Mouse (Mus musculus) embryonic facial prominence, embryonic 14.5 days (tissue): ENCODE data around the gene Lax1. TPM values are rescaled to one million over a fixed set of nuclear protein-coding genes. Genes with fewer than 3 reads are reported as not detected.

ENCODE experiments used
- ATAC-seq: fragments of 200-750 bp; cut with Nextera tagmentation; 2 replicates; pipeline ENCODE4 v1.8.0; 2017; ENCODE audit warnings: low read depth, moderate number of reproducible peaks, moderate TSS enrichment
- DNase-seq: peaks from one replicate; pipeline ENCODE4 v3.0.0-alpha.2; 2015; ENCODE audit warnings: low spot score
- H3K27ac ChIP-seq: fragments of 300-500 bp; sonication (generic); replicated peaks from 2 replicates; pipeline ENCODE4 v1.5.1; 2014; ENCODE audit warnings: low read depth, mild to moderate bottlenecking, low read length, moderate library complexity
- H3K27me3 ChIP-seq: fragments of 300-500 bp; sonication (generic); replicated peaks from 2 replicates; pipeline ENCODE4 v1.6.1; 2014; ENCODE audit warnings: low read length; ENCODE audit not compliant: control insufficient read depth, insufficient read depth
- H3K36me3 ChIP-seq: fragments of 300-500 bp; sonication (generic); 2 replicates; pipeline ENCODE4 v1.6.1; 2014; ENCODE audit warnings: low read length, mixed read lengths; ENCODE audit not compliant: control insufficient read depth, insufficient read depth
- H3K4me1 ChIP-seq: fragments of 300-500 bp; sonication (generic); 2 replicates; pipeline ENCODE4 v1.6.1; 2014; ENCODE audit warnings: antibody characterized with exemption, low read length; ENCODE audit not compliant: control insufficient read depth, insufficient read depth
- H3K4me2 ChIP-seq: fragments of 300-500 bp; sonication (generic); 2 replicates; pipeline ENCODE4 v1.6.1; 2014; ENCODE audit warnings: low read depth, mild to moderate bottlenecking, low read length, moderate library complexity, mixed read lengths
- H3K4me3 ChIP-seq: fragments of 300-500 bp; sonication (generic); 2 replicates; pipeline ENCODE4 v1.5.1; 2014; ENCODE audit warnings: low read depth, mild to moderate bottlenecking, low read length
- H3K9ac ChIP-seq: fragments of 300-500 bp; sonication (generic); 2 replicates; pipeline ENCODE4 v1.6.1; 2014; ENCODE audit warnings: low read depth, mild to moderate bottlenecking, low read length, moderate library complexity, mixed read lengths
- H3K9me3 ChIP-seq: fragments of 300-500 bp; sonication (generic); 2 replicates; pipeline ENCODE4 v1.6.1; 2016; ENCODE audit warnings: low read length; ENCODE audit not compliant: control insufficient read depth
- WGBS: fragments of 180-500 bp; shearing (Covaris S2); extraction: QIAGEN DNeasy Blood & Tissue Kit; methylation state at CpG from one replicate; pipeline ENCODE4 v1.1.7; 2014; 5-methylcytosine and 5-hydroxymethylcytosine counted together
- polyA plus RNA-seq: library from polyadenylated mRNA; unstranded; fragments of >200 nt; fragmentation: Nextera tagmentation; extraction: Ambion mirVana; gene quantifications from 2 replicates; pipeline ENCODE4 v1.2.1, GENCODE M21; 2014

The Lax1 gene
- polyA plus RNA-seq, 1 experiment from 2014 or later = 0.11 TPM

DNA sequence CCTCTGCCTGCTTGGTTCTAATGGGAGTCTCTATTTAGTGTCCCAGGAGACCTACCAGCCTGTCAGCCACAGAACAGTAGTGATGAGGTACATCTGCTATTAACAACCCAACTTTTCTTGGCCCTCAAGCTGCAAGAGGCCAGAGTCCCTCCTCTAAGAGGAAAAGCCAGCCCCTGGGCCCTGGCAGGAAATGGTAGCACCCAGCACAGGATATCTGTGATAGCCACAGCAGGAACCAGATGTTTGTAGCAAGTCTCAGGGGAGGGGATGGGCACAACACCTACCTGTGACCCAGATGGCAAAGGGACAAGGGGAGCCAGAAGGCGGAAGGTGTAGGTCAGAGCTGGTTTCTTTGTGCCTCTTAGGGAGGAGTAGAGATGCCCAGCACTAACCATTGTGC is 5.0 kb upstream of the Lax1 start:
- Histone ChIP-seq H3K27me3 (no peaks in the 10 kb centered on the region), H3K4me1 (peaks cover 22% of the 10 kb centered on the region), H3K9ac (no peak overlapping the region), H3K9me3 (no peaks in the 10 kb centered on the region), H3K4me2 (no peak overlapping the region), H3K27ac (peak overlapping the region; percentile 80), H3K36me3 (no peaks in the 10 kb centered on the region), H3K4me3 (no peak overlapping the region)
- no peak for ATAC-seq
- DNase-seq = no peak
- 92% methylated on average over 1 of the region's 1 CpGs for WGBS

DNA sequence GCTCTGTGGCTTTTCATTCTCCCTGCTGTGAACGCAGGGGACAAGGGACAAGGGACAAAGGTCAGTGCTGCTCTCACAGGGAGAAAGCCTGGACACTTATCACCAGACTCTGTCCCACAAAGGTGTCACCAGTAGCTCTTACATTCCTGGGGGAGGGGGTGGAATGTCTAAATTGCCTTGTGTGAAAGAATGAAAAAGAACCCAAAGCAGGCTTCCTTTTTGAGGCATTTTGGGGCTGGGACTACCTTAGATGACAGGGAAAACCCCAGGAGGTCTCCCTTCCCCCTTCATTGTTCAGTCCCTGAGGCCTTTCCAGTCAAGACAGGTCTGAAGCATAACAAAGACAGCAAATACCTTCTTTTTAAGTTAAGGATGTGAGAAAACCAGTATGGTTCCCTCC is 4.4 kb upstream of the Lax1 start:
- Histone ChIP-seq H3K4me3 (no peak overlapping the region), H3K9ac (no peak overlapping the region), H3K4me2 (no peak overlapping the region), H3K27ac (peak overlapping the region; percentile 80), H3K27me3 (no peaks in the 10 kb centered on the region), H3K36me3 (no peaks in the 10 kb centered on the region), H3K4me1 (peaks cover 22% of the 10 kb centered on the region), H3K9me3 (no peaks in the 10 kb centered on the region)
- peak; percentile 56 for ATAC-seq
- WGBS = 7% methylated on average over 1 of the region's 1 CpGs
- DNase-seq = peak; percentile 76

DNA sequence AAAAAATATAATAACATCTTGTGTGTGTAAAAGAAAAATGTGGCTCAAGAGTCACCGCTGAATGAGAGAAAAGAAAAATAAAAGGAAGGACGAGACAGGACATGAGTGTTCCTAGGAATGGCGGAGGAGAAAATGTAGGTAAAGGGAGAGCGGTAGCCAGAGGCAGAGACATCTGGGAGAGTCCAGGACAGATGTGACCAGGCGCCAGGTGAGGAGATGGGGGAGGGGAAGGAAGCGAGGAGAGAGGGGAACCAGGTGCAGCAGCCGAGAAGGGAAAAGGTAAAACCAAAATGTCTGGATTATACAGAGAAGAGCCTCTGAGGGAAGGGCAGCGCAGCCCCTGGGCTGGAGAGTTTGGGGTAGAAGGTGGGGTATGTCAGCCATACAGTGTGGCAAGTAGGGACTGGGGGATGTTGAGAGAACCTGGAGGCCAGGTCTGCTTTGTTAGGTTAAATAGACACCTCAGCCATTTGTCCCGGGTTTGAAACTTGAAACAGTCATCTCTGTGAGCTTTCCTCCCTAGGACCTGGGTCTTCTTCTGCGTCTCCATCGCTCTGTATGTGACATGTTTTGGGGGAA is 3.7 kb upstream of the Lax1 start:
- DNase-seq (no peak), ATAC-seq (no peak)
- Histone ChIP-seq H3K4me3 (no peak overlapping the region), H3K27ac (peak overlapping the region; percentile 6), H3K36me3 (no peaks in the 10 kb centered on the region), H3K4me2 (no peak overlapping the region), H3K9me3 (no peaks in the 10 kb centered on the region), H3K4me1 (peaks cover 22% of the 10 kb centered on the region), H3K9ac (no peak overlapping the region), H3K27me3 (no peaks in the 10 kb centered on the region)
- WGBS = 58% methylated on average over 10 of the region's 11 CpGs

DNA sequence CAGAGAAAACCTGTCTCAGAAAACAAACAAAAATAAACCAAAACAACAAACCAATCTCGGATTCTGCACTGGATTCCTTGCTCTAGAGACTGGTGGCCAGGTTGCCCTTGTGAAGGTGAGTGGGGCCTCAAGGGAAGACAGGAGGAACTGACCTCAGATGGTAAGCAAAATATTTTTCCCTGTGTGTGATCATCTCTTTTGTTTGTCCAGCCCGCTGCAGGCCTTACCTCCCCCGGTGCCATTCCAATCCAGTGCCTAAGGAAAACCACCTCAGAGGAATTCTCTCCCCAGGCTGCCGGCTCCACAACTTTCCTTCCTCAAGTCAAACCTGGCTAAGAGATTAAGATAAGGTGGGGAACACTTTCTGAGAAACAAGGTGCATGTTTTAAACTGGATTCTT is 2.3 kb upstream of the Lax1 start:
- 35% methylated on average over 4 of the region's 4 CpGs for WGBS
- Histone ChIP-seq H3K27me3 (no peaks in the 10 kb centered on the region), H3K36me3 (no peaks in the 10 kb centered on the region), H3K4me1 (peaks cover 22% of the 10 kb centered on the region), H3K9ac (no peak overlapping the region), H3K27ac (no peak overlapping the region), H3K4me3 (no peak overlapping the region), H3K4me2 (no peak overlapping the region), H3K9me3 (no peaks in the 10 kb centered on the region)
- ATAC-seq = no peak
- DNase-seq = no peak

DNA sequence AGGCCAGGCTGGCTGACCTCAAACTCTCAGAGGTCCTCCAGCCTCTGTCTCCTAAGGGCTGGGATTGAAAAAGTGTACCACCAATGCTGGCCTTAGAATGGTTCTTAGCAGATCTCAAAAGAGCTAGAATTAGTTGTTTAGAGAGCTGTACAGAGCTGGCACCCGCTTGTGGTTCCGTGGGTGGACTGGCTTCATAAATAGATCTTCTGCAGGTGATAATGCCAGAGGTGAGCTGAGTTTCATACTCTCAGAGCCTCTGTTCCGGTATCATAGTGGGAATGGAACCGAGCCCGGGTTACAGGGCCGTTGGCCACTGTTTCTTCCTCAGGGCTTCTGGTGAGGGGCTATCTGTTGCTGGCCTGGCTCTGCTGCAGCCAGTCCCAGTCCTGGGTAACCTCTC is 1.1 kb upstream of the Lax1 start:
- DNase-seq (no peak), ATAC-seq (no peak)
- WGBS = 80% methylated on average over 6 of the region's 6 CpGs
- H3K27me3 ChIP-seq = no peaks in the 10 kb centered on the region
- no peaks in the 10 kb centered on the region for H3K9me3 ChIP-seq
- H3K4me1 ChIP-seq = peaks cover 14% of the 10 kb centered on the region
- H3K4me3 ChIP-seq = no peak overlapping the region
- H3K27ac ChIP-seq = no peak overlapping the region
- H3K9ac ChIP-seq = no peak overlapping the region
- no peaks in the 10 kb centered on the region for H3K36me3 ChIP-seq
- H3K4me2 ChIP-seq = no peak overlapping the region

DNA sequence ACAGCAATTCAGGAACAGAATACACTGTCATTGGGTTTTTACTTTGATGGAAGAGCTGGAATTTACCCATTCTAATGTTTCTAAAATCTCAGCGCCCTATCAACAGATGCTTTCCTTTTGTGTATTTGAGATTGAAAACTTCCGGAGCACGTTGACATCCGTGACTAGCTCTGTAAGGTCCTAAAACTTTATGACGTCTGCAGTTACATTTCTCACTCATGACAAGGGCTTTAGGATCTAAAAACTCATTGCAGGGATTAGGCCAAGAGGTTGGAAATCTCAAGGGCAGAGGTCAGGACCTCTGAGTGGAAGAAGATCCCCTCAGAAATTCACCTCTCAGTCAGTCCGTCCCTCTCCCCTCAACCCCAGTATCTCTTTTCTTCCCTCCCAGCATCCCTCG is 1.6 kb downstream of the Lax1 start:
- no peaks in the 10 kb centered on the region for H3K36me3 ChIP-seq
- 63% methylated on average over 7 of the region's 7 CpGs for WGBS
- ATAC-seq = no peak

DNA sequence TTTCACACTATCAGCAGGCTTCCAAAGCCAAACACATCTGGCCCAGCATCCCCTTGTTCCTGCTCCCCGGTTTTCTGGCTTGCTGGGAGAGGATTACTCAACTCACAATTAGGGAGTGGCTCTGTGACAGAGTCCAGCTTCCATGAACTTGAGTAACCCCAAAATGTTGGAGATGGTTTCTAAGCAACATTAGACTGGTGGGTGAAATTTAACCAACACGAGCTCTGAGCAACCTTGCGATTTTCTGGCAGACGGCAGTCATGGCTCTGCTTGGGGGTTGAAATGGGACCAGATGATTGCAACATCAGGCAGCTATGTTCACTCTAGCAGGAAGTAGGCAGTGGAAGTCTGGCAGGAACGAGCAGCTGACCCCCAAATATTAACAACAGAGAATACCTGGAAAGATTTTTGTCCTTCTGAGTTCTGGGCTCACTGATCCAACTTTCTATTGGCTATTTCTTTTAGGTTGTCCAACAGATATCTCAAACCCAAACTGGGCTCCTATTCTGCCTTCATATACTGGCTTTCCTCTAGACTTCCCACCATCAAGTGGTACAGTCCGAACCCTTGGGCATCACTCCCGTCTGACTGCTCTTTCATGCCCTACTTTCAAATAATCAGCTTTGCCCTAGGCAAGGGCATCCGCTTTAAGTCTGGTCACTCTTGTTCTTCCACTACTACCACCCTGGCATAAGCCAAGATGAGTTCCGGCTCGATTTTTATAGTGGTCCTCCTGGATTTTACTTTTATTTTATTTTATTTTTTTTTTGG is 4.0 kb downstream of the Lax1 start:
- DNase-seq = peak; percentile 71
- 0 out of 2 replicates have a peak overlapping the region, but pooled peaks have one; percentile 29 for H3K27ac ChIP-seq
- no peaks in the 10 kb centered on the region for H3K27me3 ChIP-seq
- WGBS = 59% methylated on average over 10 of the region's 10 CpGs
- no peak overlapping the region for H3K4me3 ChIP-seq
- H3K36me3 ChIP-seq = no peaks in the 10 kb centered on the region
- 0 out of 2 replicates have a peak, but pooled peaks have one; percentile 47 for ATAC-seq
- no peak overlapping the region for H3K9ac ChIP-seq
- no peaks in the 10 kb centered on the region for H3K9me3 ChIP-seq
- H3K4me2 ChIP-seq = no peak overlapping the region
- H3K4me1 ChIP-seq = no peaks in the 10 kb centered on the region; the same call in none of the 2 replicates

More for the DNA sequence above, 1.6 kb downstream of the Lax1 start:
- no peaks in the 10 kb centered on the region for H3K9me3 ChIP-seq
- H3K27me3 ChIP-seq = no peaks in the 10 kb centered on the region
- H3K4me1 ChIP-seq = no peaks in the 10 kb centered on the region; the same call in none of the 2 replicates
- H3K4me2 ChIP-seq = no peak overlapping the region
- H3K9ac ChIP-seq = no peak overlapping the region
- DNase-seq = no peak
- H3K27ac ChIP-seq = no peak overlapping the region
- no peak overlapping the region for H3K4me3 ChIP-seq

DNA sequence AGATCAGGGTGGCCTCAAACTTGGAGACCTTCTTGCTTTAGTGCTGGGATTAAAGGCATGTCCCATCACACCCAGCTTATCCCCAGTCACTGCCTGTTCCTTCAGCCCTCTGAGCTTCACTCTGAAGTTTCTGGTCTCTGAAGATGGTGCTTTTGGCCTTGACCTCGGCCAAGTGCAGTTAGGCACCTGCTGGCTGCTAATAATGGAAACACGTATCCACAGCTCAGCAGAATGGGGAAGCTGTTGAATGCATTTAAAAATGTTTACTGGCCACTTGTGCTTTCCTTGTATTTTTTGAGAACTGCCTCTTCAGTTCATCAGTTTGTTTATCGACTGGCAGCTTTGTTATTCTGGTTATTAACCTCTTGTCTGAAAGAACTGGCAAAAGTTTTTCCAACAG is 18.1 kb downstream of the Lax1 start:
- H3K4me2 ChIP-seq = no peak overlapping the region
- H3K4me1 ChIP-seq = no peaks in the 10 kb centered on the region
- H3K27me3 ChIP-seq = no peaks in the 10 kb centered on the region
- no peak for DNase-seq
- H3K9me3 ChIP-seq = no peaks in the 10 kb centered on the region
- no peak for ATAC-seq
- H3K4me3 ChIP-seq = no peak overlapping the region
- 66% methylated on average over 3 of the region's 3 CpGs for WGBS
- H3K36me3 ChIP-seq = no peaks in the 10 kb centered on the region
- no peak overlapping the region for H3K27ac ChIP-seq
- H3K9ac ChIP-seq = no peak overlapping the region

DNA sequence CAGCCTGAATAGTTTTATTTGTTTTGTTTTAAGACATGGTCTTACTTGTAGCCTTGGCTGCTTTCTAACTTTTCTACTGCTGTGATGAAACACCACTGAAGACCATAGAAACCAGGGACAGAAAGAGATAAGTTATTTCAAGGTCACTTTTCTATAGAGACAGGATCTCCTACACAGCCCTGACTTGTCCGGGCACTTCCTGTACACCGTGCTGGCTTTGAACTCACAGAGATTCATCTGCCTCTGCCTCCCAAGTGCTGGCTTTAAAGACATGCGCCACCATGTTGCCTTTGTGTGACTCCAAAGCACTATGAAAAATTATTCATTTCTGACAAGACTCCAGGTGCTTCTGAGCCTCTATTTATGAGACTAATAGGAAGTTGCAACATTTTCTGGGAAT is 18.6 kb downstream of the Lax1 start:
- 89% methylated on average over 3 of the region's 3 CpGs for WGBS
- Histone ChIP-seq H3K27me3 (no peaks in the 10 kb centered on the region), H3K9me3 (no peaks in the 10 kb centered on the region), H3K4me2 (no peak overlapping the region), H3K36me3 (no peaks in the 10 kb centered on the region), H3K9ac (no peak overlapping the region), H3K4me1 (no peaks in the 10 kb centered on the region), H3K4me3 (no peak overlapping the region), H3K27ac (no peak overlapping the region)
- no peak for DNase-seq
- no peak for ATAC-seq
